In the genomic region with DNA sequence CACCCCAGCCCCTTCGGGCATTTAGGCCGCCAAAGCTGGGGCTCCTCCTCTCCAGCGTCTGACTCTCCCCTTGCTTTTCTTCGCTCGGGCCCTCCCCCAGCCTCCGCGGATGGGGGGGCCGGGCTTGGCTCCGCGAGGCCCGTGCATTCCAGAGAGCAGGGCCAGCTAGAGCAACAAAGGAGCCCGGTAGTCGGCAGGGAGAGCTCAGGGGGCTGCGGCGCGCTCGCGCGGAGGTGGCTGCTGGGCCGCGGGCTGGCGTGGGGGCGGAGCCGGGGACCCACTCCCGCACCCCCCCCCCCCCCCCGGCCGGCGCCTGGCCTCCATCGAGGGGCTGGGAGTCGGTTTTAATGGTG, we compare ENCODE assay signal across 7 mouse cellular contexts. TPM values are rescaled to one million over a fixed set of nuclear protein-coding genes. Genes with fewer than 3 reads are reported as not detected.
DNase-seq lines count a peak whose midpoint lies in the region; ATAC-seq lines count a peak whose summit lies in the region.

A gene (plus strand): TSS at position 168 of the 353 bp plus-strand sequence.

- ATAC-seq in hematopoietic stem cell, adult 5-6 weeks (replicated peaks in 1 of 2; ENCODE audit: insufficient read depth in 1 of 2, low FRiP score in 2 of 2, low TSS enrichment in 1 of 2, low read depth in 1 of 2, poor library complexity in 2 of 2, severe bottlenecking in 2 of 2), result peak; percentile 75 to 81

- DNase-seq in MN1 (ENCODE audit: low spot score), result peak; percentile 27
- DNase-seq in adrenal gland, postnatal 25 days, result peak; percentile 83
- DNase-seq in frontal cortex, adult 2 months (ENCODE audit: extremely low spot score in 1 of 2, low spot score in 1 of 2), result no peak
- peak; percentile 66 to 72 for DNase-seq in layer of hippocampus, postnatal 10 days (ENCODE audit: low spot score in 2 of 2)
- peak; percentile 69 for DNase-seq in lung, postnatal 25 days (ENCODE audit: low spot score)
- DNase-seq in skeletal muscle tissue, adult 2 months (ENCODE audit: low read depth, low spot score), result peak; percentile 43

RNA-seq across cellular contexts. Expression of the gene that starts here (rescaled TPM):
- total RNA-seq in adrenal gland, postnatal 25 days (2021), result 42.9 and 51.2 TPM in 2 replicates
- polyA plus RNA-seq in frontal cortex, adult 2 months (2012; rRNA removed), result 10.2 and 10.4 TPM in 2 replicates
- 32.4 and 37.9 TPM in 2 replicates for total RNA-seq in hematopoietic stem cell, adult 5-6 weeks (2017)
- 10 to 100 TPM; 14.2 to 16.0 TPM for total RNA-seq in layer of hippocampus, postnatal 10 days (2021)

Comparison
In these comparisons a context has a peak if more than half of its experiments do, and no peak if none do; other contexts are left out.
1. DNase-seq: peak in MN1 (single experiment), adrenal gland, postnatal 25 days (single experiment), layer of hippocampus, postnatal 10 days (2 of 2), lung, postnatal 25 days (single experiment) and skeletal muscle tissue, adult 2 months (single experiment); none in frontal cortex, adult 2 months (0 of 2).